Mouse (Mus musculus): ENCODE measurements around the gene Tsc2. TPM values are rescaled to one million over a fixed set of nuclear protein-coding genes. Genes with fewer than 3 reads are reported as not detected.

Gene Tsc2
- total RNA-seq, 1 experiment, result 93.0 TPM

- peaks cover 2% of the 10 kb centered on the region in 2 experiments; a peak in 1 of 4 replicates for H3K4me1 ChIP-seq (ENCODE audit: control insufficient read depth in 2 of 2, insufficient read depth in 2 of 2, low read length in 2 of 2, poor library complexity in 1 of 2)
- no peak overlapping the region for H3K9ac ChIP-seq (ENCODE audit: insufficient read depth, low read depth, low read length, poor library complexity, severe bottlenecking)
- TF ChIP-seq HCFC1 (IDR thresholded peaks at IDR 0.05; ENCODE audit: borderline replicate concordance, insufficient read depth, low read length) (no peak), ZC3H11A (IDR thresholded peaks at IDR 0.05; ENCODE audit: borderline replicate concordance, low read depth, low read length) (no peak)
- H3K36me3 ChIP-seq (ENCODE audit: control insufficient read depth, insufficient read depth, low read length, poor library complexity, severe bottlenecking), result no peaks in the 10 kb centered on the region
- H3K4me3 ChIP-seq (ENCODE audit: insufficient read depth in 1 of 2, low read depth in 1 of 2, low read length in 2 of 2, poor library complexity in 1 of 2, severe bottlenecking in 1 of 2), result no peak overlapping the region
- in situ Hi-C loops (cut with MboI; ENCODE audit: low sequenced_read_pairs in 2 of 2, unreplicated experiment in 2 of 2), result no loop called here
- no peak overlapping the region for H3K27ac ChIP-seq (ENCODE audit: insufficient read depth, low read depth, low read length, poor library complexity, severe bottlenecking)
- no peaks in the 10 kb centered on the region for H3K9me3 ChIP-seq (ENCODE audit: control insufficient read depth, insufficient read depth, low read depth, low read length)
- DNase-seq (ENCODE audit: low read depth, low spot score), result no peak
Observed at GRCm38 (mm10) chr17:24558600-24559099, 73.8 kb downstream of the Tsc2 start.

GRCm38 (mm10) chr17:24557091-24557490 lies 75.3 kb downstream of the Tsc2 start:
- H3K9me3 ChIP-seq (ENCODE audit: control insufficient read depth, insufficient read depth, low read depth, low read length), result no peaks in the 10 kb centered on the region
- in situ Hi-C loops (cut with MboI; ENCODE audit: low sequenced_read_pairs in 2 of 2, unreplicated experiment in 2 of 2), result no loop called here
- peak overlapping the region; percentile 38; the same call in 1 of the 2 replicates for H3K9ac ChIP-seq (ENCODE audit: insufficient read depth, low read depth, low read length, poor library complexity, severe bottlenecking)
- DNase-seq (ENCODE audit: low read depth, low spot score), result no peak
- H3K27ac ChIP-seq (ENCODE audit: insufficient read depth, low read depth, low read length, poor library complexity, severe bottlenecking), result no peak overlapping the region
- no peak overlapping the region for H3K4me3 ChIP-seq (ENCODE audit: insufficient read depth in 1 of 2, low read depth in 1 of 2, low read length in 2 of 2, poor library complexity in 1 of 2, severe bottlenecking in 1 of 2)
- peaks cover 2% of the 10 kb centered on the region in 2 experiments; a peak in 1 of 4 replicates for H3K4me1 ChIP-seq (ENCODE audit: control insufficient read depth in 2 of 2, insufficient read depth in 2 of 2, low read length in 2 of 2, poor library complexity in 1 of 2)
- no peaks in the 10 kb centered on the region; the same call in 1 of the 2 replicates for H3K36me3 ChIP-seq (ENCODE audit: control insufficient read depth, insufficient read depth, low read length, poor library complexity, severe bottlenecking)
- no peak for TF ChIP-seq ZNF384 (IDR thresholded peaks at IDR 0.05; ENCODE audit: low read depth, low read length)
- TF ChIP-seq MAFK (IDR thresholded peaks at IDR 0.05; ENCODE audit: insufficient read depth, low read depth, low read length), result no peak
- TF ChIP-seq CHD2 (IDR thresholded peaks at IDR 0.05; ENCODE audit: low read depth, low read length), result no peak

GRCm38 (mm10) chr17:24551050-24551444 lies 81.4 kb downstream of the Tsc2 start:
- H3K4me3 ChIP-seq (ENCODE audit: insufficient read depth in 1 of 2, low read depth in 1 of 2, low read length in 2 of 2, poor library complexity in 1 of 2, severe bottlenecking in 1 of 2), result peak overlapping the region; percentile 73 to 76; a peak in 3 of 4 replicates
- H3K27ac ChIP-seq (ENCODE audit: insufficient read depth, low read depth, low read length, poor library complexity, severe bottlenecking), result no peak overlapping the region
- no peak for TF ChIP-seq CHD2 (IDR thresholded peaks at IDR 0.05; ENCODE audit: low read depth, low read length)
- no peak for TF ChIP-seq ZNF384 (IDR thresholded peaks at IDR 0.05; ENCODE audit: low read depth, low read length)
- TF ChIP-seq HCFC1 (IDR thresholded peaks at IDR 0.05; ENCODE audit: borderline replicate concordance, insufficient read depth, low read length), result no peak
- no peak for TF ChIP-seq ZC3H11A (IDR thresholded peaks at IDR 0.05; ENCODE audit: borderline replicate concordance, low read depth, low read length)
- no peak for TF ChIP-seq MAFK (IDR thresholded peaks at IDR 0.05; ENCODE audit: insufficient read depth, low read depth, low read length)
- DNase-seq (ENCODE audit: low read depth, low spot score), result no peak
- no peaks in the 10 kb centered on the region for H3K4me1 ChIP-seq (ENCODE audit: control insufficient read depth in 2 of 2, insufficient read depth in 2 of 2, low read length in 2 of 2, poor library complexity in 1 of 2)
- in situ Hi-C loops (cut with MboI; ENCODE audit: low sequenced_read_pairs in 2 of 2, unreplicated experiment in 2 of 2), result no loop called here
- no peaks in the 10 kb centered on the region for H3K9me3 ChIP-seq (ENCODE audit: control insufficient read depth, insufficient read depth, low read depth, low read length)
- H3K9ac ChIP-seq (ENCODE audit: insufficient read depth, low read depth, low read length, poor library complexity, severe bottlenecking), result peak overlapping the region; percentile 79; the same call in 1 of the 2 replicates
- H3K36me3 ChIP-seq (ENCODE audit: control insufficient read depth, insufficient read depth, low read length, poor library complexity, severe bottlenecking), result no peaks in the 10 kb centered on the region; the same call in 1 of the 2 replicates

GRCm38 (mm10) chr17:24550416-24551049 lies 81.9 kb downstream of the Tsc2 start:
- peak overlapping the region; percentile 79 for H3K9ac ChIP-seq (ENCODE audit: insufficient read depth, low read depth, low read length, poor library complexity, severe bottlenecking)
- H3K36me3 ChIP-seq (ENCODE audit: control insufficient read depth, insufficient read depth, low read length, poor library complexity, severe bottlenecking), result no peaks in the 10 kb centered on the region; the same call in 1 of the 2 replicates
- H3K9me3 ChIP-seq (ENCODE audit: control insufficient read depth, insufficient read depth, low read depth, low read length), result no peaks in the 10 kb centered on the region
- peak overlapping the region; percentile 35; the same call in 1 of the 2 replicates for H3K27ac ChIP-seq (ENCODE audit: insufficient read depth, low read depth, low read length, poor library complexity, severe bottlenecking)
- in situ Hi-C loops (cut with MboI; ENCODE audit: low sequenced_read_pairs in 2 of 2, unreplicated experiment in 2 of 2), result no loop called here
- peak overlapping the region; percentile 73 to 76 for H3K4me3 ChIP-seq (ENCODE audit: insufficient read depth in 1 of 2, low read depth in 1 of 2, low read length in 2 of 2, poor library complexity in 1 of 2, severe bottlenecking in 1 of 2)
- H3K4me1 ChIP-seq (ENCODE audit: control insufficient read depth in 2 of 2, insufficient read depth in 2 of 2, low read length in 2 of 2, poor library complexity in 1 of 2), result no peaks in the 10 kb centered on the region
- TF ChIP-seq MAFK (IDR thresholded peaks at IDR 0.05; ENCODE audit: insufficient read depth, low read depth, low read length) (no peak), ZC3H11A (IDR thresholded peaks at IDR 0.05; ENCODE audit: borderline replicate concordance, low read depth, low read length) (no peak), ZNF384 (IDR thresholded peaks at IDR 0.05; ENCODE audit: low read depth, low read length) (no peak), CHD2 (IDR thresholded peaks at IDR 0.05; ENCODE audit: low read depth, low read length) (no peak), HCFC1 (IDR thresholded peaks at IDR 0.05; ENCODE audit: borderline replicate concordance, insufficient read depth, low read length) (no peak)
- DNase-seq (ENCODE audit: low read depth, low spot score), result no peak

Data from ES-E14 (cell line).